Mouse (Mus musculus) kidney, embryonic 15.5 days (tissue): ENCODE results near the gene Myo1e. TPM values are rescaled to one million over a fixed set of nuclear protein-coding genes. Genes with fewer than 3 reads are reported as not detected.

Experiments used
- ATAC-seq: fragments of 200-750 bp; cut with Nextera tagmentation; replicated peaks from 2 replicates; pipeline ENCODE4 v1.8.0; 2017; ENCODE audit warnings: moderate TSS enrichment; ENCODE audit not compliant: low FRiP score
- H3K27ac ChIP-seq: fragments of 300-500 bp; sonication (generic); 2 replicates; pipeline ENCODE4 v1.5.1; 2015; ENCODE audit warnings: mild to moderate bottlenecking, inconsistent platforms
- H3K27me3 ChIP-seq: fragments of 300-500 bp; sonication (generic); 2 replicates; pipeline ENCODE4 v1.6.1; 2015; ENCODE audit warnings: inconsistent platforms
- H3K36me3 ChIP-seq: fragments of 300-500 bp; sonication (generic); 2 replicates; pipeline ENCODE4 v1.6.1; 2015; ENCODE audit warnings: inconsistent platforms
- H3K4me1 ChIP-seq: fragments of 300-500 bp; sonication (generic); 2 replicates; pipeline ENCODE4 v1.6.1; 2015; ENCODE audit warnings: inconsistent platforms
- H3K4me2 ChIP-seq: fragments of 300-500 bp; sonication (generic); 2 replicates; pipeline ENCODE4 v1.6.1; 2015; ENCODE audit warnings: moderate library complexity, mild to moderate bottlenecking, inconsistent platforms
- H3K4me3 ChIP-seq: fragments of 300-500 bp; sonication (generic); replicated peaks from 2 replicates; pipeline ENCODE4 v1.5.1; 2015; ENCODE audit warnings: mild to moderate bottlenecking, inconsistent platforms
- H3K9ac ChIP-seq: fragments of 300-500 bp; sonication (generic); 2 replicates; pipeline ENCODE4 v1.6.1; 2015; ENCODE audit warnings: mild to moderate bottlenecking, inconsistent platforms
- H3K9me3 ChIP-seq: fragments of 300-500 bp; sonication (generic); replicated peaks from 2 replicates; pipeline ENCODE4 v1.6.1; 2016; ENCODE audit warnings: inconsistent platforms
- WGBS: fragments of 180-500 bp; shearing (Covaris S2); methylation state at CpG from one replicate; pipeline ENCODE4 v1.1.7; 2015; ENCODE audit warnings: mixed read lengths; 5-methylcytosine and 5-hydroxymethylcytosine counted together
- polyA plus RNA-seq: library from polyadenylated mRNA; unstranded; fragments of >200 nt; fragmentation: Nextera tagmentation; extraction: Ambion mirVana; gene quantifications from 2 replicates; pipeline ENCODE4 v1.2.1, GENCODE M21; 2015

The Myo1e gene
- polyA plus RNA-seq, 1 experiment from 2014 or later = 22.6 TPM

GRCm38 (mm10) chr9:70351570-70352277, 144.6 kb downstream of the Myo1e start:
- H3K36me3 ChIP-seq = peaks cover 40% of the 10 kb centered on the region
- peak overlapping the region; percentile 43; the same call in 1 of the 2 replicates for H3K27ac ChIP-seq
- no peak for ATAC-seq
- H3K9ac ChIP-seq = no peak overlapping the region
- H3K4me1 ChIP-seq = peaks cover 14% of the 10 kb centered on the region
- no peaks in the 10 kb centered on the region for H3K27me3 ChIP-seq
- H3K4me2 ChIP-seq = no peak overlapping the region
- H3K4me3 ChIP-seq = no peak overlapping the region
- WGBS = 28% methylated on average over 8 of the region's 8 CpGs
- no peaks in the 10 kb centered on the region for H3K9me3 ChIP-seq

DNA sequence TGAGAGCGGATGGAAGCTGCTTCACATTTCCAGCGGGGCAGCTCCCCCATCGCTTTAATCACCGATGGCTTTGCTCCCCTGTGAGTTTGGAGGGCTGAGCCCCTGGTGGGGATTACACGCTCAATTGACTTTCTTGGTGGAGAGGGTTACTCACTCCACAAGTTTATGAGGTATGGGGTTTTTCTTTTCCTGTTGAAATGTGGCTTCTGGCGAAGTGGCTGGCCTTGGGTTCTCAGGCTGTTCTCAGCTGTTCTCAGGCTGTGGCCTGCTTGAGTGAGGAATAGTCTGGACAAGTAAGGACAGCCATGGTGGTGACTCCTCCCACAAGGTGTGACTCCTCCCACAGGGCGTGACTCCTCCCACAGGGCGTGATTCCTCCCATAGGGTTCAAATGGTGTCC, 149.1 kb downstream of the Myo1e start:
- ATAC-seq = peak; percentile 84
- 32% methylated on average over 8 of the region's 8 CpGs for WGBS
- Histone ChIP-seq H3K4me3 (no peak overlapping the region), H3K9me3 (no peaks in the 10 kb centered on the region), H3K27ac (peak overlapping the region; percentile 86), H3K9ac (no peak overlapping the region), H3K27me3 (no peaks in the 10 kb centered on the region), H3K4me2 (peak overlapping the region; percentile 14; the same call in 1 of the 2 replicates), H3K36me3 (peaks cover 55% of the 10 kb centered on the region), H3K4me1 (peaks cover 19% of the 10 kb centered on the region)

DNA sequence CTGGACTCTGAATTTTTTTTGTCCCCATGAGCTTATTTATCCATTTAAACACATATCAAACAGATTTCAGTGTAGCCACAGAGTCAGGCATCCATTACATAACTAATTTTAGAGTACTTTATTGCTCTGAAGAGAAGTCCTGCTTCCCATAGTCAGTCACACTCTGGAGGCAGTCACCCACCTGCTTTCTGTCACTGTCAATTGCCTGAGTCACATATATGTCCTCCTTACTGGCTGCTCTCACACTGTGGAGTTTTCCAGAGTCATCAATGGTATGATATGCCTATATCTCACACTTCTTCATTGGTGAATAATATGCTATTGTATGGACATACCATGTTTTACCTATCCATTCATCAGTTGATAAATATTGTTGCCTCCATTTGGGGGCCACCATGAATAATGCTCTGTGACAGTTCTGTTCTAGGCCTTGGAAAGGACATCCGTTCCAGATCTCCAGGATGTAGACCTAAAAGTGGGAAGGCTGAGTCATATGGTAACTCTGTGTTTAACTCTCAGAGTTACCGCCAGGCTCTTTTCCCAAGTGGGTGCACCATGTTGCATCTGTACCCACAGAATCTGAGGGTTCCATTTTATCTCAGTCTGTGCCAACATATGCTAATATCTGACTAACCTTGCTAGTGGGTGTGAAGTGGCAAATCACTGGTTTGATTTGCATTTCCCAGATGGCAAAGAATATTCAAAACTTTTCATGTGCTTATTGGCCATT, 152.4 kb downstream of the Myo1e start:
- Histone ChIP-seq H3K4me3 (no peak overlapping the region), H3K4me1 (peaks cover 15% of the 10 kb centered on the region; the same call in 1 of the 2 replicates), H3K27me3 (no peaks in the 10 kb centered on the region), H3K27ac (no peak overlapping the region), H3K9me3 (no peaks in the 10 kb centered on the region), H3K4me2 (no peak overlapping the region), H3K9ac (no peak overlapping the region), H3K36me3 (peaks cover 62% of the 10 kb centered on the region)
- no peak for ATAC-seq
- WGBS = 97% methylated on average over 2 of the region's 2 CpGs

GRCm38 (mm10) chr9:70364741-70365140, 157.6 kb downstream of the Myo1e start:
- no peaks in the 10 kb centered on the region for H3K27me3 ChIP-seq
- H3K9me3 ChIP-seq = no peaks in the 10 kb centered on the region
- ATAC-seq = no peak
- peaks cover 72% of the 10 kb centered on the region for H3K36me3 ChIP-seq
- 97% methylated on average over 8 of the region's 8 CpGs for WGBS
- no peak overlapping the region for H3K4me3 ChIP-seq
- no peaks in the 10 kb centered on the region for H3K4me1 ChIP-seq
- H3K4me2 ChIP-seq = no peak overlapping the region
- H3K9ac ChIP-seq = no peak overlapping the region
- no peak overlapping the region for H3K27ac ChIP-seq

GRCm38 (mm10) chr9:70365915-70366314, 158.8 kb downstream of the Myo1e start:
- Histone ChIP-seq H3K36me3 (peaks cover 71% of the 10 kb centered on the region), H3K9ac (no peak overlapping the region), H3K4me3 (no peak overlapping the region), H3K27ac (no peak overlapping the region), H3K4me1 (no peaks in the 10 kb centered on the region), H3K27me3 (no peaks in the 10 kb centered on the region), H3K4me2 (no peak overlapping the region), H3K9me3 (no peaks in the 10 kb centered on the region)
- no peak for ATAC-seq
- 90% methylated on average over 2 of the region's 2 CpGs for WGBS

GRCm38 (mm10) chr9:70366898-70367297, 159.7 kb downstream of the Myo1e start:
- H3K9me3 ChIP-seq = no peaks in the 10 kb centered on the region
- H3K9ac ChIP-seq = no peak overlapping the region
- H3K4me3 ChIP-seq = no peak overlapping the region
- WGBS = 89% methylated on average over 6 of the region's 6 CpGs
- no peak for ATAC-seq
- 0 out of 2 replicates have a peak, but pooled peaks cover 5% of the 10 kb centered on the region for H3K4me1 ChIP-seq
- no peak overlapping the region for H3K27ac ChIP-seq
- no peaks in the 10 kb centered on the region for H3K27me3 ChIP-seq
- no peak overlapping the region for H3K4me2 ChIP-seq
- peaks cover 67% of the 10 kb centered on the region for H3K36me3 ChIP-seq

GRCm38 (mm10) chr9:70371638-70372037, 164.5 kb downstream of the Myo1e start:
- 0 out of 2 replicates have a peak, but pooled peaks have one; percentile 66 for ATAC-seq
- no peaks in the 10 kb centered on the region for H3K27me3 ChIP-seq
- no peak overlapping the region for H3K27ac ChIP-seq
- H3K9ac ChIP-seq = no peak overlapping the region
- H3K9me3 ChIP-seq = no peaks in the 10 kb centered on the region
- H3K4me2 ChIP-seq = no peak overlapping the region
- peaks cover 42% of the 10 kb centered on the region for H3K36me3 ChIP-seq
- no peak overlapping the region for H3K4me3 ChIP-seq
- 41% methylated on average over 5 of the region's 5 CpGs for WGBS
- H3K4me1 ChIP-seq = 0 out of 2 replicates have a peak, but pooled peaks cover 7% of the 10 kb centered on the region

DNA sequence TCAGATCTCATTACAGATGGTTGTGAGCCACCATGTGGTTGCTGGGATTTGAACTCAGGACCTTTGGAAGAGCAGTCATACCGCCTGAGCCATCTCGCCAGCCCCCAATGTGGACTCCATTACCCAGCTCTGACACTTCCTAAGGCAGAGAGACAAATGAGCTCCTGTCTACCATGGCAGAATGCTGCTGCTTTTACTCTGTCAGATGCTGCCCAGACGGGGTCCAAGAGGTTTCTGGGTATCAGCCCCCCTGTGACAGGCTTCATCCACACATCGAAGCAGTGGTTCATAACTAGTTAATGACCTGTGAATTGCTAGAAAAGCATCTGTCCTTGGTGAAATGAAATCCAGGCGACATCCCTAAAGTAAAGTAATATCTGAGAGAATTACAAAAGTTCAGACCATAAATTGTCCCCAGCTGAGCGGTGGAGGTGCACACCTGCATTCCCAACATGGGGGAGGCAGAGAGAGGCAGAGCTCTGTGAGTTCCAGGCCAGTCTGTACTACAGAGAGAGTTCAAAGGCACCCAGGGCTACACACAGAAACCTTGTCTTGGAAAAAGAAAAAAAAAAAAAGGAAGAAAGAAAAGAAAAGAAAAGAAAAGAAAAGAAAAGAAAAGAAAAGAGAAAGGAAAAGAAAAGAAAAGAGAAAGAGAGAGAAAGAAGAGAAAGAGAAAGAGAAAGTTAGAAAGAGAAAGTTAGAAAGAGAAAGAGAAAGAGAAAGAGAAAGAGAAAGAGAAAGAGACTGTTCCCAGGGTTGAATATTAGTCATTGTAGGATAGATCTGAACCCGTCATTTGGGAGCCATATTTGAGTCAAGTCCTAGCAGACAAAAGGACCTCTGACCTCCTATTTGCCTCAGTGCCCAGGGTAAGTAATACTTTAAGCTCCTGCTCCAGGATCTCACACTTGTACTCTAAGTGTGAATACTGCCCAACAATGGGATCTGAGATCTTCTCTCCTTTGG, 172.6 kb downstream of the Myo1e start:
- H3K9me3 ChIP-seq = no peaks in the 10 kb centered on the region
- H3K27me3 ChIP-seq = no peaks in the 10 kb centered on the region
- no peak overlapping the region for H3K4me3 ChIP-seq
- WGBS = 59% methylated on average over 7 of the region's 7 CpGs
- no peak overlapping the region for H3K27ac ChIP-seq
- ATAC-seq = peak; percentile 78
- no peaks in the 10 kb centered on the region for H3K4me1 ChIP-seq
- no peak overlapping the region for H3K4me2 ChIP-seq
- no peak overlapping the region for H3K9ac ChIP-seq
- H3K36me3 ChIP-seq = peaks cover 39% of the 10 kb centered on the region

DNA sequence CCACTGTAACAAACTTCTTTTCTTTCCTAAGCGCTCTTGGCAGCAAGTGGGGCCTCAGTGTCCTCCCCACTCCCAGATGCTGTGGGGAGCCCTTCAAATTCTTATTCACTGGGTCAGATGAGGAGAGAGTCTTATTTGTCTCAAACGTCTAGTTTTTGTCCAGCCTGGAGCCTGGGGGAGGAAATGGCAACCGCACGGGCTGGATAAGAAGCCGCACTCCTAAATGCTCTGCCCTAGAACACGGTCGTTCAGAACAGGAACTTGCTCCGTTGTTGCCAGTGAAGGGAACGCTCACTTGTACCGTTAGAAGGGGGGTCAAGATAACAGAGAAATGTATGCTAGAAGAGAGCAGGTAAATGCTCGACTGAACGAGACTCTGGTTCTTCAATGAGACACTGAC, 174.9 kb downstream of the Myo1e start:
- Histone ChIP-seq H3K9ac (no peak overlapping the region), H3K4me2 (no peak overlapping the region), H3K4me1 (no peaks in the 10 kb centered on the region), H3K36me3 (peaks cover 46% of the 10 kb centered on the region), H3K27me3 (no peaks in the 10 kb centered on the region), H3K4me3 (no peak overlapping the region), H3K9me3 (no peaks in the 10 kb centered on the region), H3K27ac (no peak overlapping the region)
- WGBS = 68% methylated on average over 12 of the region's 12 CpGs
- ATAC-seq = no peak

DNA sequence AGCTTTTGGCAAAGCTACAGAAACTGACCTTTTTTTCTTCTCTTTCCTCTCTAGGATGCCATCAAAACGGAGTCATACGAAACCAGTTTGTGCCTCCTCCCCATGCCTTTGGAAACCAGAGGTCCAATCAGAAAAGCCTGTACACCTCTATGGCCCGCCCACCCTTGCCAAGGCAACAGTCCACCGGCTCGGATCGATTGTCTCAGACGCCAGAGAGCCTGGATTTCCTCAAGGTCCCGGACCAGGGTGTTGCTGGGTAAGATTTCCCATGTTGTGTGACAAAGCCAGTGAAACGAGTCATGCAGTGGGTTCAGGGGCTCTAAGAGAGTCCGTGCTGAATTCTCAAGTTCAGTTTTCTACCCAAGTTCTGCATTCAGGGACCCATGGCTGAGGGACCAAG, 176.6 kb downstream of the Myo1e start:
- Histone ChIP-seq H3K27me3 (no peaks in the 10 kb centered on the region), H3K36me3 (peaks cover 35% of the 10 kb centered on the region), H3K9ac (no peak overlapping the region), H3K4me3 (no peak overlapping the region), H3K4me2 (no peak overlapping the region), H3K27ac (no peak overlapping the region), H3K9me3 (no peaks in the 10 kb centered on the region), H3K4me1 (no peaks in the 10 kb centered on the region)
- 64% methylated on average over 10 of the region's 10 CpGs for WGBS
- ATAC-seq = no peak

GRCm38 (mm10) chr9:70384494-70384893, 177.3 kb downstream of the Myo1e start:
- Histone ChIP-seq H3K9me3 (no peaks in the 10 kb centered on the region), H3K4me2 (no peak overlapping the region), H3K27me3 (no peaks in the 10 kb centered on the region), H3K9ac (no peak overlapping the region), H3K4me3 (no peak overlapping the region), H3K4me1 (no peaks in the 10 kb centered on the region), H3K36me3 (peaks cover 38% of the 10 kb centered on the region), H3K27ac (no peak overlapping the region)
- ATAC-seq = no peak
- 96% methylated on average over 4 of the region's 4 CpGs for WGBS
